Mouse (Mus musculus): ENCODE results near the gene Osbp2.

DNA sequence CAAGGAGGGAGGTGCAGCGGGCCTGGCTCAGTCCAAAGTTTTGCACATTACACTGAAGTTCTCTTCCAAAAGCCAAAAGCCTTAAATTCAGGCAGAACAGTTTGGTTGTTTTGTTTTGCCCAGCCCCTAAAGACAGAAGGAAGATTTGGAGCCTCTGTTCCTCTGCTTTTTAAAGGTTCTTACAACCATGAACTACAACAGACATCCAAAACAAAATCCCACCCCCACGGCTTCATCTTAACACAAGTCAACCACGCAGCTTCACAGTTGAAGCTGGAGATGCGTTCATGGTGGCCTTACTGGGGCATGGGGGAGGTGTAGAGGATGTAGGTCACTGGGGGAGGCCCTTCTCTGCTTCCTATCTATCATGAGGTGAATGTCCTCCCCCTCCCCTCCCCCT, 11.8 kb downstream of the Osbp2 start:
- no peak for TF ChIP-seq GATA1 (IDR thresholded peaks at IDR 0.05; ENCODE audit: low read length)
- no peak for TF ChIP-seq TAL1 (IDR thresholded peaks at IDR 0.05; ENCODE audit: low read length)
